7 mouse cellular contexts compared by ENCODE assay signal in genomic region chr8:66860023-66860422, GRCm38 (mm10). TPM values are rescaled to one million over a fixed set of nuclear protein-coding genes. Genes with fewer than 3 reads are reported as not detected.
DNase-seq lines count a peak whose midpoint lies in the region; ATAC-seq and TF ChIP-seq lines count a peak whose summit lies in the region.

Gene Naf1, plus strand, starts transcription at chr8:66860217.

- intact Hi-C loops in left cerebral cortex, postnatal 4 days (cut with DNase I) = no loop called here

- H3K27ac ChIP-seq in embryonic facial prominence, embryonic 10.5 days (replicated peaks) = peak within 1 kb of the TSS; percentile 93
- H3K27ac ChIP-seq in intestine, postnatal 0 days (ENCODE audit: low read depth, low read length) = no peak within 1 kb of the TSS; the same call in 1 of the 2 replicates
- 0 out of 2 replicates have a peak within 1 kb of the TSS, but pooled peaks have one; percentile 43 for H3K27ac ChIP-seq in midbrain, embryonic 12.5 days (replicated peaks)
- no peak within 1 kb of the TSS for H3K27ac ChIP-seq in small intestine, adult 2 months (ENCODE audit: insufficient read depth, low read depth, low read length)

- peaks cover 13% of the 10 kb centered on the region for H3K36me3 ChIP-seq in embryonic facial prominence, embryonic 10.5 days (replicated peaks)
- no peaks in the 10 kb centered on the region for H3K36me3 ChIP-seq in intestine, postnatal 0 days (ENCODE audit: control insufficient read depth, insufficient read depth)
- H3K36me3 ChIP-seq in midbrain, embryonic 12.5 days = 0 out of 2 replicates have a peak, but pooled peaks cover 5% of the 10 kb centered on the region
- no peaks in the 10 kb centered on the region for H3K36me3 ChIP-seq in small intestine, adult 2 months (ENCODE audit: control insufficient read depth, insufficient read depth, low read length)

- H3K27me3 ChIP-seq in embryonic facial prominence, embryonic 10.5 days (replicated peaks; ENCODE audit: low read depth, poor library complexity, severe bottlenecking) = no peaks in the 10 kb centered on the region
- H3K27me3 ChIP-seq in intestine, postnatal 0 days (replicated peaks; ENCODE audit: control insufficient read depth, insufficient read depth, low read length) = no peaks in the 10 kb centered on the region
- H3K27me3 ChIP-seq in midbrain, embryonic 12.5 days = no peaks in the 10 kb centered on the region
- no peaks in the 10 kb centered on the region for H3K27me3 ChIP-seq in small intestine, adult 2 months (ENCODE audit: control insufficient read depth, insufficient read depth, low read length)

- H3K4me2 ChIP-seq in intestine, postnatal 0 days (replicated peaks; ENCODE audit: low read depth) = peak within 1 kb of the TSS; percentile 98
- H3K4me2 ChIP-seq in midbrain, embryonic 12.5 days (replicated peaks) = peak within 1 kb of the TSS; percentile 81

- peak within 1 kb of the TSS; percentile 68 for H3K9ac ChIP-seq in intestine, postnatal 0 days (ENCODE audit: low read depth, low read length)
- peak within 1 kb of the TSS; percentile 79 for H3K9ac ChIP-seq in midbrain, embryonic 12.5 days (replicated peaks)

- H3K4me3 ChIP-seq in embryonic facial prominence, embryonic 10.5 days = peak within 1 kb of the TSS; percentile 78
- peak within 1 kb of the TSS; percentile 75 for H3K4me3 ChIP-seq in intestine, postnatal 0 days (ENCODE audit: low read depth, low read length)
- peak within 1 kb of the TSS; percentile 93 for H3K4me3 ChIP-seq in midbrain, embryonic 12.5 days
- peak within 1 kb of the TSS; percentile 93 for H3K4me3 ChIP-seq in small intestine, adult 2 months (ENCODE audit: low read depth, low read length)

- under 1% methylated on average over 37 of the region's 37 CpGs for WGBS in embryonic facial prominence, embryonic 10.5 days
- WGBS in intestine, postnatal 0 days = under 1% methylated on average over 37 of the region's 37 CpGs
- under 1% methylated on average over 36 of the region's 37 CpGs for WGBS in midbrain, embryonic 12.5 days
- WGBS in small intestine, adult 2 months = under 1% methylated on average over 37 of the region's 37 CpGs

- TF ChIP-seq POLR2A in small intestine, adult 2 months (IDR thresholded peaks at IDR 0.05; ENCODE audit: low read depth, low read length) = 0 out of 2 replicates have a peak, but pooled peaks have one; percentile 30

- no peaks in the 10 kb centered on the region for H3K9me3 ChIP-seq in embryonic facial prominence, embryonic 10.5 days
- H3K9me3 ChIP-seq in intestine, postnatal 0 days (ENCODE audit: control insufficient read depth) = no peaks in the 10 kb centered on the region
- H3K9me3 ChIP-seq in midbrain, embryonic 12.5 days = no peaks in the 10 kb centered on the region

- peak; percentile 95 for DNase-seq in adrenal gland, postnatal 10 days
- peak; percentile 97 for DNase-seq in embryonic facial prominence, embryonic 10.5 days (ENCODE audit: low spot score)
- DNase-seq in gonadal fat pad, adult 2 months (ENCODE audit: low read depth) = peak; percentile 58
- DNase-seq in left cerebral cortex, postnatal 4 days = peak; percentile 95

- peaks cover 15% of the 10 kb centered on the region for H3K4me1 ChIP-seq in embryonic facial prominence, embryonic 10.5 days
- H3K4me1 ChIP-seq in intestine, postnatal 0 days (replicated peaks; ENCODE audit: control insufficient read depth, insufficient read depth, low read length) = no peaks in the 10 kb centered on the region
- H3K4me1 ChIP-seq in midbrain, embryonic 12.5 days = peaks cover 17% of the 10 kb centered on the region
- peaks cover 4% of the 10 kb centered on the region; the same call in 1 of the 2 replicates for H3K4me1 ChIP-seq in small intestine, adult 2 months (ENCODE audit: control insufficient read depth, insufficient read depth, insufficient read length, low read length)

- peak; percentile 98 for ATAC-seq in intestine, postnatal 0 days
- peak; percentile 98 for ATAC-seq in midbrain, embryonic 12.5 days (ENCODE audit: low FRiP score, low read depth)

- 0 out of 2 replicates have a peak, but pooled peaks have one; percentile 3 for TF ChIP-seq CTCF in intestine, postnatal 0 days (IDR thresholded peaks at IDR 0.05; ENCODE audit: low read depth)
- TF ChIP-seq CTCF in small intestine, adult 2 months (IDR thresholded peaks at IDR 0.05; ENCODE audit: extremely low read depth, insufficient read length, insufficient replicate concordance, low read depth, low read length) = no peak

RNA-seq across cellular contexts. Expression of gene Naf1, which starts in this region (rescaled TPM):
- total RNA-seq in adrenal gland, postnatal 10 days (2021) = 10 to 100 TPM; 12.2 to 12.7 TPM
- 3.3 and 4.0 TPM in 2 replicates for polyA plus RNA-seq in embryonic facial prominence, embryonic 10.5 days (2016; fragmentation: Nextera tagmentation; extraction: Ambion mirVana)
- polyA plus RNA-seq in gonadal fat pad, adult 2 months (2012; rRNA removed) = 2.9 and 5.0 TPM in 2 replicates
- polyA plus RNA-seq in intestine, postnatal 0 days (2015; fragmentation: Nextera tagmentation; extraction: Ambion mirVana) = 2.2 and 2.5 TPM in 2 replicates
- 10 to 100 TPM; 14.6 to 15.2 TPM for total RNA-seq in left cerebral cortex, postnatal 4 days (2021)
- polyA plus RNA-seq in midbrain, embryonic 12.5 days (2016; fragmentation: Nextera tagmentation; extraction: Ambion mirVana) = 2.7 and 4.2 TPM in 2 replicates
- polyA plus RNA-seq in small intestine, adult 2 months (2012; rRNA removed) = 1.8 and 2.1 TPM in 2 replicates

Comparison
In these comparisons a context has a peak if more than half of its experiments do, and no peak if none do; other contexts are left out.
1. H3K27ac ChIP-seq: peak in embryonic facial prominence, embryonic 10.5 days (single experiment) and midbrain, embryonic 12.5 days (single experiment); none in intestine, postnatal 0 days (single experiment) and small intestine, adult 2 months (single experiment).
2. Peak in every context shown above with its lines, with median percentiles within 50 percentile points of each other: DNase-seq and H3K4me3 ChIP-seq.